Mouse (Mus musculus) hindbrain, embryonic 10.5 days (tissue): ENCODE data around the gene Cep44. TPM values are rescaled to one million over a fixed set of nuclear protein-coding genes. Genes with fewer than 3 reads are reported as not detected.

ENCODE experiments used
- DNase-seq: peaks from one replicate; pipeline ENCODE4 v3.0.0-alpha.2; 2017; ENCODE audit warnings: low spot score
- H3K27ac ChIP-seq: fragments of 300-500 bp; sonication (generic); 2 replicates; pipeline ENCODE4 v1.5.1; 2016; ENCODE audit warnings: mild to moderate bottlenecking, moderate library complexity
- H3K27me3 ChIP-seq: fragments of 300-500 bp; sonication (generic); 2 replicates; pipeline ENCODE4 v1.6.1; 2016; ENCODE audit warnings: mild to moderate bottlenecking; ENCODE audit not compliant: poor library complexity, insufficient read depth, severe bottlenecking
- H3K36me3 ChIP-seq: fragments of 300-500 bp; sonication (generic); 2 replicates; pipeline ENCODE4 v1.6.1; 2016; ENCODE audit warnings: mild to moderate bottlenecking, moderate library complexity
- H3K4me1 ChIP-seq: fragments of 300-500 bp; sonication (generic); replicated peaks from 2 replicates; pipeline ENCODE4 v1.6.1; 2016; ENCODE audit warnings: mild to moderate bottlenecking
- H3K4me3 ChIP-seq: fragments of 300-500 bp; sonication (generic); 2 replicates; pipeline ENCODE4 v1.5.1; 2016; ENCODE audit warnings: mild to moderate bottlenecking, moderate library complexity
- H3K9me3 ChIP-seq: fragments of 300-500 bp; sonication (generic); 2 replicates; pipeline ENCODE4 v1.6.1; 2016; ENCODE audit warnings: mild to moderate bottlenecking, moderate library complexity
- WGBS: fragments of 180-500 bp; shearing (Covaris S2); methylation state at CpG from one replicate; pipeline ENCODE4 v1.1.7; 2016; 5-methylcytosine and 5-hydroxymethylcytosine counted together
- polyA plus RNA-seq: library from polyadenylated mRNA; unstranded; fragments of >200 nt; fragmentation: Nextera tagmentation; extraction: Ambion mirVana; gene quantifications from 2 replicates; pipeline ENCODE4 v1.2.1, GENCODE M21; 2016

Gene Cep44
- polyA plus RNA-seq, result 33.9 and 35.0 TPM in 2 replicates

DNA sequence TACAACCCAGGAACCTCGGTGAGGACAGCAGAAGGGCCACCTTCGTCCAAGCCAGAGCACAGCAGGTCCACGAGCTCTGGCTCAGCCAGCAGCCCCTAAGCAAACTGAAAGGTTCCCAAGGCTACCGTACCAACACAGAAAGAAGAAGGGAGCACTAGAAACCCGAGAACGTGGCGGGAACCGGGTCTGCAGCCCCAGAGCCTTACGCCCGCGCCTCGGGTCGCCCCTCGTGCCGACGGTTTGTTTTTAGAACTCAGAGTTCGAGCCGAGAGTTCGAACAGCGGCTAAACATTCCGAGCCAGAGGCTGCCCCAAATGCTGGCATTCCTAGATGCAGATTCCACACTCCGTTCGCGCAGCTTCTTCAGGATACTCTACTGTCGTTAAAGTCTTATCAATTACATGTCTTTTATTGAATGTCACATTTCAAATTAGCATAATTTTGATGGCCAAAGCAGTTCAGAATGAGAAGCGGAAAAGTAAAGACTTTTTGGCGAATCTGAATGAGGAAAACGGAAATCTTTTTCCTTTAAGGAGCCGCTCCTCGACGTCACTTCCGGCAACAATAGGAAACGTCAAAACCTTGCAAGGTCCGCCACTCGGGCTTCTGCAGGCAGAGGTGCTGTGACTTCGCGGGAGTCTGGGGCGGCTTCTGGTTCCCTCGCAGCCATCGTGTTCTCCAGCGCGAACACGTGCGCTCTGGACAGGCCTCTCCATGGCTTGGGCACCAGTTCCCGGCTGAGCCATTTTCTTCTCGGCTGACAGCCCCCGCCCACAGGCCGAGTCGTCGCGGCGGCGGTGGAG, at the start of gene Cep44, which contains the start of gene Fbxo8:
Cep44 (minus strand) TSS at position 490 of the 803 bp plus-strand sequence.
Fbxo8 (plus strand) TSS at position 533 of the 803 bp plus-strand sequence.
- Histone ChIP-seq H3K9me3 (no peaks in the 10 kb centered on the region), H3K4me3 (peak within 1 kb of the TSS; percentile 87), H3K36me3 (0 out of 2 replicates have a peak, but pooled peaks cover under 1% of the 10 kb centered on the region), H3K27ac (peak within 1 kb of the TSS; percentile 93), H3K4me1 (peaks cover 16% of the 10 kb centered on the region), H3K27me3 (no peaks in the 10 kb centered on the region)
- WGBS, result under 1% methylated on average over 53 of the region's 53 CpGs
- peak; percentile 80 for DNase-seq

DNA sequence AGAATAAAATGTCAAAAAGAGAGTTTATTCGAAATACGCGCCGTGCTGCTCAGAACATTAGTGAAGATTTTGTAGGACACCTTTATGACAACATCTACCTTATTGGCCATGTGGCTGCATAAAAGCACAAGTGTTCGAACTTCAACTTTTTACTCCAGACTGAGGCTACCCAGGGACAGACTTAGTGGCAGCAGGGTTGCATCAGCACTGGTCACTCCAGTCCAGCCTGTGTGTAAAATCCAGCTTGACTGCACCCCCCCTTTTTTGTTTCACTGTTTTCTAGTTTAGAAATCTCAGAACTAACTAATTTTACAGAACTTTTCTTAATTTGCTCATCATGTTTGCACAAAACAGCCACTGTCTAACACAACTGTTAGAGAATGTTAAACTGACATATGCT, 40.7 kb upstream of the Cep44 start:
- WGBS, result 95% methylated on average over 5 of the region's 5 CpGs
- DNase-seq, result no peak

DNA sequence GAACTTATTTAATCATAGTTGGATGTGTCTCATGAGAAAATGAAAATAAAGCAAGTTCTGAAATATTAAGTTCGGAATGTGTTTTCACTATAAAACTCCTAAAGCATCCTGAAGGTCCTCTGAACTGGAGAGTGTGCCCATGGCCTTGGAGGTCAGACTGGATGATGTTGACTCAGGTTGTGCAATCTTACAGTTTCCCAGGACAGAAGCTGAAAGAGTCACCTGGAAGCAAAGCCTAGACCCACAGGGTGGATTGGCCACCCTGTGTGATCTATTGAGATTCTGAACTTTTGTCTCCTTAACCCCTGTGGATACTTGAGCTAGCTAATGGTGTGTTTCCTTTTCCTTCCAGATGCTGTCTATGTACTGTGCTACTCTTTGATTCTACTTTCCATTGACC, 40.2 kb upstream of the Cep44 start:
- 92% methylated on average over 1 of the region's 1 CpGs for WGBS
- H3K4me1 ChIP-seq, result no peaks in the 10 kb centered on the region
- no peak for DNase-seq
- H3K27ac ChIP-seq, result no peak overlapping the region
- no peaks in the 10 kb centered on the region for H3K36me3 ChIP-seq
- H3K4me3 ChIP-seq, result no peak overlapping the region
- no peaks in the 10 kb centered on the region for H3K27me3 ChIP-seq
- no peaks in the 10 kb centered on the region for H3K9me3 ChIP-seq

More for the DNA sequence above, 40.7 kb upstream of the Cep44 start:
- Histone ChIP-seq H3K27ac (no peak overlapping the region), H3K4me1 (no peaks in the 10 kb centered on the region), H3K4me3 (no peak overlapping the region), H3K27me3 (no peaks in the 10 kb centered on the region), H3K36me3 (no peaks in the 10 kb centered on the region), H3K9me3 (no peaks in the 10 kb centered on the region)

DNA sequence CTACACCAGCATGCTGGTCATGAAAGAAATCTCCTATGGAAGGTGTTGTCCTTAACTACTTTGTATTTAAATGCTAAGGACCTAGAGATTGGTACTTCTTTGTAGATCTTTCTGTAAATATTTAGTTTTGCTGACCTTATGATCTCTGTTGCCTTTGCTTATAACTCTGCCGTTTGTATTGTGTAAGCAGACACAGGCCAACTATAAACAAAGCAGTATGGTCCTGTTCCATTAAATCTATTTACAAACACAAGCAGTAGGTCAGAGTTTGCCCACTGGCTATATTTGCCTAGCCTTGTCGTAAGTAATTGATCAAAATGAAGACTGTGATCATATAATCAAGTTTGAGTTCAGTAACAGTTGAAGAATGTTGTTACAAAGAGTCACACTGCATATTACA, 38.2 kb upstream of the Cep44 start:
- 73% methylated on average over 2 of the region's 2 CpGs for WGBS

DNA sequence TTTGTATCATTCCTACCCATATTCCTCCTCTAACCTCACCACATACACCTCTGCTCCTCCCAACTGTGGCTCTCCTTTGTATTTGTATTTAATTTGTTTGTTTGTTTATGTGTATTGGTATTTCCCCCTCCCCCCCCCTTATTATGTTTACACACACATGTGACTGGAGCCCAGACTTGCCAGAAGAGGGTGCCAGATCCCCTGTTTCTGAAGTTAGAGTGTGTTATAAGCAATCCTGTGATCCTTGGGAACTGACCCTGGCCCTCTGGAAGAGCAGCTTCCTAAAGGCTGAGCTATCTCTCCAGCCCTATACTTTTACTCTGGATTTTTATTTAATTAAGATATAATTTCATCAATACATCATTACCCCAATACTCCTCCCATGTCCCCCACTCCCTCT, 32.0 kb upstream of the Cep44 start:
- no peak overlapping the region for H3K27ac ChIP-seq
- H3K9me3 ChIP-seq, result no peaks in the 10 kb centered on the region
- H3K4me3 ChIP-seq, result no peak overlapping the region
- no peaks in the 10 kb centered on the region for H3K36me3 ChIP-seq
- DNase-seq, result no peak
- no peaks in the 10 kb centered on the region for H3K4me1 ChIP-seq
- H3K27me3 ChIP-seq, result no peaks in the 10 kb centered on the region

More for the DNA sequence above, 38.2 kb upstream of the Cep44 start:
- Histone ChIP-seq H3K9me3 (no peaks in the 10 kb centered on the region), H3K27me3 (no peaks in the 10 kb centered on the region), H3K27ac (no peak overlapping the region), H3K4me1 (no peaks in the 10 kb centered on the region), H3K4me3 (no peak overlapping the region), H3K36me3 (no peaks in the 10 kb centered on the region)
- DNase-seq, result no peak

DNA sequence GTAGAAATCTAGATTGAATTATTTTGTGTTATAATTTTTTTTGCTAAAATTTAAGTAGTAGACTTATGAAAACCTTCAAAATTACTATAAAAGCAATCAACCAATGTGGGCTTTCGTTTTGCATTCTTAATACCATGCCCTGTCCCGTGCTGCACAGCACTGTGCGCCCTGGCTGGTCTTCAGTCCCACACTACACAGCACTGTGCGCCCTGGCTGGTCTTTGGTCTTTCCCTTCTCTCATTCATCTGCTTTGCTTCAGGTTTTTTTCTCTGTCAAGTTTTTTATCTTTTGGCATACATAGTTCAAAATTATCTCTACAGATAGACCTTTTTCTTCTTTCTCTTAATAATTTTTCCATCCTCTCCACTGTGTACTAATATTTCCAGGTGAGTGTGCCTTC, 30.1 kb upstream of the Cep44 start:
- Histone ChIP-seq H3K9me3 (no peaks in the 10 kb centered on the region), H3K4me3 (no peak overlapping the region), H3K4me1 (no peaks in the 10 kb centered on the region), H3K27me3 (no peaks in the 10 kb centered on the region), H3K27ac (no peak overlapping the region), H3K36me3 (no peaks in the 10 kb centered on the region)
- WGBS, result 87% methylated on average over 4 of the region's 4 CpGs
- no peak for DNase-seq

DNA sequence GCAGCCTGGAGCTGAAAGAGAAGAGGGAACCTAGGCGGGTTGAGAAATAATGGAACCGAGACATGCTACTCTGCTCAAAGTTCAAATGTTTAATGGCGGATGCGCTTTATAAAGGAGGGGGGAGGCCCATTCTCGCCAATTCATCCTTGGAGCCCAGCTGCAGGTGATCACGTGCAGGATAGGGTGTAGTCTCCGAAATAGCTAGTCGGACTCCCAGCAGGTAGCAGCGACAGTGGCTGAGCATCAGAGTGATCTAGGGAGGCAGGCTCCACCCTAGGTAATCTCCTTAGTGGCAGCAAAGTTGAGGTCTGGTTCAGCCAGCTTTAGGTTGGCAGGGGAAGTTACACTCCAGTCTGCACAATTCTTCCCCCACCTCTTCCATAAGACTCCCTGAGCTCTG, 16.0 kb upstream of the Cep44 start:
- DNase-seq, result no peak
- Histone ChIP-seq H3K36me3 (no peaks in the 10 kb centered on the region), H3K4me1 (no peaks in the 10 kb centered on the region), H3K27me3 (no peaks in the 10 kb centered on the region), H3K27ac (no peak overlapping the region), H3K4me3 (no peak overlapping the region), H3K9me3 (no peaks in the 10 kb centered on the region)
- 90% methylated on average over 9 of the region's 9 CpGs for WGBS

DNA sequence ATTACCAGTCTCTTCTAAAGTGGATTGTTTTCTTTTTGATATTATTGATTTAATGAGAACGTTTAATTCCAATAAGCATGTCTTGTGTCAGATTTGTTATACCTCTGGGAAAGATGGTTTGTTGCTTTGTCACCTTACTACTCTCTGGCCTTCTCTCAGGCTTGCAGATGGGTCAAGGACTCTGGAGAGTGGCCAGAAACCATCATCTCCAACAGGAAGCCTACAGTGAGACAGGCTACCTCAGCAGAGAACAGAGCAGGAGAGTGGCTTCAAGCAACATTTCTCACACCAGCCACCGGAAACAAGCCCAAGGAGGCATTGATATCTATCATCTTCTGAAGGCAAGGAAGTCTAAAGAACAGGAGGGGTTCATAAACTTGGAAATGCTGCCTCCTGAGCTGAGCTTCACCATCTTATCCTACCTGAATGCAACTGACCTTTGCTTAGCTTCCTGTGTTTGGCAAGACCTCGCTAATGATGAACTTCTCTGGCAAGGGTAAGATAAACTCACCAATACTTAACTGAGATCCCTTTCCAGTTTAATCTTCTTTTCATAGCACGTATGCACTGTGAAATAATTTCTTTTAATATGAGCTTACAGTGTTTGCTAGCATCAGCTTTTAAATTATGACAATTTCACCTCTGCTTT, 13.7 kb upstream of the Cep44 start:
- Histone ChIP-seq H3K27ac (no peak overlapping the region), H3K9me3 (no peaks in the 10 kb centered on the region), H3K4me1 (no peaks in the 10 kb centered on the region), H3K4me3 (no peak overlapping the region), H3K27me3 (no peaks in the 10 kb centered on the region), H3K36me3 (no peaks in the 10 kb centered on the region)
- 87% methylated on average over 4 of the region's 4 CpGs for WGBS
- DNase-seq, result no peak

DNA sequence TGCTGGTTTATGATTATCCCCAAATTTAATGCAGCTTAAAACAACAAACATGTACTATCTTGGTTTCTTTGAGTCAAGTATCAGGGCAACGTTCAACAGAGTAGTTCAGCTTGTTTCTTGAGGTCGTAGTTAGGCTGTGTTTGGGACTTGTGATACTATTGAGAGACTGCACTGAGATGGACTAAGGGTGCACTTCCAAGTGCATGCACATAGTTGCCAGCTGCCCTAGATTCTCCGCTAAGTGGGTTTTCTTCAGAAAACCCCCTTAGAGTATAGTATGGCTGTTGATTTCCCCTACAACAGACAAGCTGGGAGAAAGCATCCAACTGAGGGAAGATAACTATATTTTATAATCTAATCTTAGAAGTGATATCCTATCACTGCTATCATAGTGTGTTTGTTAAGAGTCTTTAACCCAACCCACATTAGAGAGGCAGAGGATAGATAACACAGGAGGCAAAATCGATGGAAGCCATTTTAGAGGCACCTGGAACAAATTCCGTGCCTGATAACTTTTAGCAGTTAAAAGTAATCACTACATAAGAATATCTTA, 1.8 kb upstream of the Cep44 start:
- Histone ChIP-seq H3K4me1 (peaks cover 16% of the 10 kb centered on the region), H3K9me3 (no peaks in the 10 kb centered on the region), H3K27ac (no peak overlapping the region), H3K27me3 (no peaks in the 10 kb centered on the region), H3K4me3 (no peak overlapping the region; the same call in 1 of the 2 replicates), H3K36me3 (no peaks in the 10 kb centered on the region)
- WGBS, result 80% methylated on average over 5 of the region's 5 CpGs
- DNase-seq, result no peak

DNA sequence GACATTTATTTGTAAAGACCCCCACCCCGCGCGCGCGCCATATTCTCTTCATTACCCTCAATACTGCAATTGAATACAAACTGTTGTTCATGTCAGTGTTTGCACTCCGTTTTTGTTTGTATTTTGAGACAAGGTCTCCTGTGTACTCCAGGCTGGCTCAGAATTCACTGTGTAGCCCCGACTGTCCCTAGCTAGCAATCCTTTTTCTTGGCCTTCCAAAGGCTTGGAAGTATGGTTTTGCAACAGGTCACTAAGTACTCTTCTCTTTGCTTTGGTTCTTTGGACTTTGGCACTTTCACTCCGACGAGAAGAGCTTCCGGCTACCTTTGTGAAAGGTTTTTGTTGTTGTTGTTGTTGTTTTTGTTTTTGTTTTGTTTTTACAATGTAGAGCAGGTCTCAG, 1.2 kb upstream of the Cep44 start:
- peak overlapping the region; percentile 87 for H3K4me3 ChIP-seq
- no peaks in the 10 kb centered on the region for H3K9me3 ChIP-seq
- H3K27ac ChIP-seq, result no peak overlapping the region
- DNase-seq, result no peak
- no peaks in the 10 kb centered on the region for H3K27me3 ChIP-seq
- H3K4me1 ChIP-seq, result peaks cover 16% of the 10 kb centered on the region
- 28% methylated on average over 10 of the region's 10 CpGs for WGBS
- H3K36me3 ChIP-seq, result no peaks in the 10 kb centered on the region

DNA sequence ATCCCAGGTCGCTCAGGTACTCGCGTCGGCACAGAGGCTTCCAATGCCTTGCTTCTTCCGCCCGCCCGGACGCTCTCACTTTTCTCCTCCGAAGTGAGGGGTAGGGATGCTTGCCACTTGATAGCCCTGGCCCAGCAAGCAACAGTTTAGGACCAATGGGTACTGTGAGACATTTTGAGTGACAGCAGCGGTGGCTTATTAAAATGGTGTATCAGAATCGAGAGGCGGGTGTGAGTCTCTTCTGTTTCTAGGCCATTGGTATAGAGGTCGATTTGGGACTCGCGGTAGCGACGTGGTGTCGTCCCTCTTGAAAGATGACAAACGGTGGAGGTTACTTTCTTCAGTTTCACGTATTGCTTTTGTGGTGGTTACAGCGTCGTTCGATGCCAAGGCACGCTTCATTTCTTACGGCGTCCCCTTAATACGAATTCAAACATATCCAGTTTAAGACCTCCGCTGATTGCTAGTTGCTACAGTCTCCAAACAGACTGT, 560 bp upstream of the Cep44 start:
- Histone ChIP-seq H3K4me1 (peaks cover 16% of the 10 kb centered on the region), H3K27me3 (no peaks in the 10 kb centered on the region), H3K4me3 (peak overlapping the region; percentile 87), H3K27ac (peak overlapping the region; percentile 93), H3K36me3 (no peaks in the 10 kb centered on the region), H3K9me3 (no peaks in the 10 kb centered on the region)
- under 1% methylated on average over 28 of the region's 28 CpGs for WGBS
- DNase-seq, result peak; percentile 79

DNA sequence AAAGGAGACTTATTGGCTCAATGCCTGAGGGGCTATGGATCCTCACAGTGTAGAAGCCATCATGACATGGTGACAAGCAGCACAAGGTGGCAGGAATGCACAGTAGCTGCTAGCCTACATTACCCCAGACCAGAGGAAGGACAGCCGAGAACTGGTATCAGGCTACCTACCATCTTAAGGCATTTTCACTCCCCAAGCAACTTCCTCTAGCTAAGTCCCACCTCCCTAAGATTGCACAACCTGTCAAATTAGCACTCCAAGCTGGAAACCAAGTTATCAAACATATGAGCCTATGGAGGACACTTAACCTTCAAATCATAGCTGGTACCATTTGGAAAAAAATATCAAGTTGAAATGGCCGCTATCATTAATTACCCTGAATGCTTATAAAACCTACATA, 3.0 kb downstream of the Cep44 start:
- no peaks in the 10 kb centered on the region for H3K27me3 ChIP-seq
- DNase-seq, result no peak
- WGBS, result 96% methylated on average over 2 of the region's 2 CpGs

DNA sequence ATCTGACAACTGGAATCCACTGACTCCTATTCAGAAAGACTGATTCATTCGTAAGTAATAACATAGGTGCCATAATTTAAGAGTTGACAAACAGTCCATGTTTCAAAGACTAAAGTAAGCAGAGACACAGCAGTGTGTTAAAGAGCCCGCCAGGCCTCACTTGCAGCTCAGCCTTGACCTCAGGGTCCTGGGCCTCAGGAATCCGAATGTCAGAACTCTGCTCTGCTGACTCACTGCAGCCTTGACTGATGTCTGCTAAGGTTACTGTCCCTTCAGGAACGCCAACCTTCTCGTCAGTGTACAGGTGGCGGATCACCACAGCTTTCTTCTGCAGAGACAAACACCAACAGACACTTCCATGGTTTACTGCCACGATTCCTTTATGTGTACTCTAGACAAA, 10.1 kb downstream of the Cep44 start:
- Histone ChIP-seq H3K9me3 (no peaks in the 10 kb centered on the region), H3K4me3 (no peak overlapping the region), H3K4me1 (no peaks in the 10 kb centered on the region), H3K27me3 (no peaks in the 10 kb centered on the region), H3K36me3 (peaks cover 89% of the 10 kb centered on the region), H3K27ac (no peak overlapping the region)
- DNase-seq, result no peak
- WGBS, result 92% methylated on average over 7 of the region's 7 CpGs

More for the DNA sequence above, 3.0 kb downstream of the Cep44 start:
- H3K4me1 ChIP-seq, result peaks cover 16% of the 10 kb centered on the region
- peaks cover 22% of the 10 kb centered on the region for H3K36me3 ChIP-seq
- no peak overlapping the region for H3K27ac ChIP-seq
- H3K4me3 ChIP-seq, result no peak overlapping the region
- no peaks in the 10 kb centered on the region for H3K9me3 ChIP-seq
